Mouse (Mus musculus) NIH3T3 (cell line): ENCODE data around the gene Vmn1r210.
"Not testable (repeated sequence)": the region's sequence is repeated elsewhere in the genome, so short reads cannot be mapped to it uniquely, and the experiment has no call there.

Experiments used
- DNase-seq: peaks from one replicate; pipeline ENCODE4 v3.0.0-alpha.2; 2012; ENCODE audit warnings: low read depth

Vmn1r210 gene

GRCm38 (mm10) chr13:22831248-22831647 lies at the start of gene Vmn1r210:
Gene Vmn1r210, minus strand, starts transcription at chr13:22831348.
- no peak for DNase-seq

- no peak for DNase-seq
These were observed 48.1 kb upstream of the Vmn1r210 start for GRCm38 (mm10) chr13:22879257-22879656.

DNA sequence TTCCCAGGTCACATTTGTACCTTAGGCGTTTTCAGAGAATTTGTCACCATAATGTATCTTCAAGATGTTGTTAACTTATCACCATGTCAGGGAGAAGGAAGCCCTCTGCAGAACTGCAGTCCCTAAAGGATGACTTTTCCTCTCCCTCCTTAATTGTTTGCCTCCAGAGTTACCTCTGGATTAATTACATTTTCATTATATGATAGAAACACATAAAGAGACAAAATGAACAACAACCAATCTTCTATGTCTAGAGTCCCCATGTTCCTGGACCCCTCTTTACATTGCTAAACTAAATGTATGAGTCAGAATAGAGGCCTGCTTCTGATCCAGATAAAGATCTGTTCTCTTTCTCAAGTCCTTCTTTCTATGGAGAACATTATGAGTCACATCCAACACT lies 26.3 kb upstream of the Vmn1r210 start, which contains the start of gene Vmn1r211:
TSS of gene Vmn1r211 (minus strand) at position 101 of the 400 bp plus-strand sequence.
- no peak for DNase-seq

DNA sequence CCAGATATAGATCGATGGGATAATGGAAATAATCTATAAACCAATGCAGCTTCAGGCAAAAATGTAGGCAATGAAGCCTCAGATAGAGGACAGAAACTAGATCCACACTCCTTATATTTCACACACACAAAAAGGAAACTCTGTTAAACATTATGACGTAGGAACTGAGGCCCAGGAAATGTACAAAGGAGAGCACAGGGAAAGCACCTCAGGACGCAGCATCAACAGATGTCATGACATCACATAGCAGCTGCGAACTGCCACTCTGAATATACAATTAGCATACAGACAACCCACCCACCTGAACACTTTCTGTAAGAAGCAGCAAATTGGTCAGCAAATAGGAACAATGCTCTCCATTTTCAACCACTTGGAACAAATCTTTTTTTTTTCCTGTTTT lies 23.6 kb upstream of the Vmn1r210 start:
- DNase-seq = no peak

GRCm38 (mm10) chr13:22846798-22847197 lies 15.7 kb upstream of the Vmn1r210 start:
- no peak for DNase-seq

- not testable (repeated sequence) for DNase-seq
These were observed 13.2 kb upstream of the Vmn1r210 start for GRCm38 (mm10) chr13:22844304-22844703.

- DNase-seq = not testable (repeated sequence)
These were observed 1.8 kb downstream of the Vmn1r210 start for GRCm38 (mm10) chr13:22829395-22829794.

DNA sequence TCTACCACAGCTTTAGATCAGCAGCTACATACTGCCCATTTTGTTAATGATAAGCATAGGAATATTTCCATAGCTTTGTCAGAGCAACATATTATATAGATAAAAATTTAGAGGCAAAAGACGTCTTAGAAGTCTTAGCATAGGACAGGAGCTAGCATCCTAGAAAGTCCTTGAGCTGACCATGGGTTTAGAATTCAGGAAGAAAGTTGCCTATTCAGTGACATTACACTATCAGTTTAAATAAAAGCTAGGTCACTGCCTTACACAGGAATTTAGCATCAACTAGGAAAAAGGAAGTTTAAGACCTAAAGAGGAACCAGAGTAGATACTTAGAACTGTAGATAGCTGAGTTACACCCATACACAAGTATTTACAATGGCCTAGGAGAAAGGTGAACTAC lies 9.5 kb downstream of the Vmn1r210 start:
- DNase-seq = not testable (repeated sequence)

GRCm38 (mm10) chr13:22809582-22809981 lies 21.6 kb downstream of the Vmn1r210 start, which contains the start of gene Vmn1r209:
Gene Vmn1r209, minus strand, starts transcription at chr13:22809682.
- DNase-seq = not testable (repeated sequence)

- DNase-seq = not testable (repeated sequence)
These were observed 43.1 kb downstream of the Vmn1r210 start for GRCm38 (mm10) chr13:22788096-22788495.

GRCm38 (mm10) chr13:22784159-22784558 lies 47.0 kb downstream of the Vmn1r210 start:
- DNase-seq = not testable (repeated sequence)

- not testable (repeated sequence) for DNase-seq
These were observed 53.8 kb downstream of the Vmn1r210 start, which contains the start of gene Vmn1r208 for GRCm38 (mm10) chr13:22777300-22777699. Gene Vmn1r208, minus strand, starts transcription at chr13:22777400.
